Mouse (Mus musculus): ENCODE results near the gene Gpr142.

Gene Gpr142

DNA sequence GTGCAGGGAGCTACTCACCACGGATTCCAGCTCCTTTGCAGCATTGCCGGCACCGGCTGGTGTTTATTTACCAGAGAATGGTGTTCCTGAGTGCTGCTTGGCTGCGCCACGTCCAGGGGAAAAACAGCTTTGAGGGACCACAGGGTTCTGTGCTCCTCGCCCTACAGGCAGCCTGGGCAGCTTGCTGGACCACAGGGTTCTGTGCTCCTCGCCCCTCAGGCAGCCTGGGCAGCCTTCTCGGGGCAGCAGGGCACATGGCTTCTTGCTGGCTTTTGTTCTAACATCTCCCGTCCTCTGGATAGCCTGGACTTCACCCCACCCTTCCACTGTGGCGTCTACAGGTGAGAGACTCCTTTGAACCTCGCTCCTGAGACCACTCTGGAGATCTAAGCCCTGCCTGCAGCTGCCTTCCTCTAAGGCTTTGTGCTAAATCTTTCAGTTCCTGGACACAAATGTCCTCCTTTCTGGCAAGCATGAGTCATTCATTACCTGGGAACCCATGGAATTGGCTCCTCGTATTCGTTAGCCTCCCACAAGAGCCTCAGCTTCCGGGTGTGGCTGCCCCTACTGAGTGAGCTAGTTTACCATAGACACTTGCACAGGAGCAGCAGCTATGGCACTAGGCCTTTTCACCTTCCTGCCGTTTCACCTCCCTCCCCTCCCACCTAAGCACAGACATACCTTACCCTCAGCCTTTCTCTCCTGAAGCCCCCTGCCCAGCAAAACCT is 4.0 kb downstream of the Gpr142 start:
- no peak for DNase-seq

GRCm38 (mm10) chr11:114803990-114804389 is 5.3 kb downstream of the Gpr142 start:
- no peak for DNase-seq

GRCm38 (mm10) chr11:114807025-114807424 is 8.3 kb downstream of the Gpr142 start:
- DNase-seq = no peak

DNA sequence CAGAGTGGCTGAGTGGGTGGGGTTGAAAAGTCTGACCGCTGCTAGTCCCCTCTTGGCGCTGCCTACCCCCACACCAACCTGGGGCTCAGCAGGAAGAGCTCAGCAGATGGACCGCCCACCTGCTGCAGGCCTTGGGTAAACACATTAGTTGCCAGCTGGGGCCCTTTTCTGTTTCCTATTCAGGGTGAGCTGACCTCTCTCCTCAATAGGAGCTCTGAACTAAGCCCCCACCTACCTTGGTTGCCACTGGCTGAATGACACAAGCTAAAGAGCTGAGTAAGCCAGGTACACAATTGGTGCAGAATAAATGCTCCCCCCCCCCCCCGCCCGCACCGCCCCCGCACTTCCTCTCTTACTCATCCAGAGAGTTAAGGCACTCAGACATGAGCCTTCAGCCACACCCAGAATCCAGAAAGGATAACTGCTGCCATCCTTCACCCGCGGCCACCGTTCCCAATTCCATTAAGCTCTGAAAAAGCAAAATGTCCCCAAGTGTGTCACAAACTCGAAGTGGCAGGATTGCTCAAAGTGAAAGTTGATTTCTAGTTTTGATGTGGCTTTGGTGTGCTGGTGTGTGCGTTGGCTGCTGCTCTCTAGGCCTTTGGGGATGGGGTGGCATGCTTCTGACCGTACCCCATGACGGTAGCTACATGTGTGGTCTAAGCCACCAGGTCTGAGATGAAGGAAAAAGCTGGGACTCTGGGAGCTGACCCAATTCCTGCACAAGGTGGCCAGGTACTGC is 9.1 kb downstream of the Gpr142 start:
- no peak for DNase-seq

DNA sequence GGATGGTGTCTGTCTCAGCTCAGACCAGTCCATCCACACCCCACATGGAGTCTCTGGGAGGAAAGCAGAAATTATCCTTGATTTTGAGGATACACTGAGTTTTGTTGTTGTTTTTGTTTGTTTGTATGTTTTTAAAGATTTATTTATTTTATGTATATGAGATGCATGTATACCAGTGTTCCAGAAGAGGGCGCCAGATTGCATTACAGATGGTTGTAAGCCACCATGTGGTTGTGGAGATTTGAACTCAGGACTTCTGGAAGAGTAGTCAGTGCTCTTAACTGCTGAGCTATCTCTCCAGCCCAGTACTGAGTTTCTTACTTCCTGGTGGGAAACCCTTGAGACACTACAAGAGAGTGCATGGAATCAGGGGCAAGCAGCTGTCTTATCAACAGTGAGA is 10.6 kb downstream of the Gpr142 start:
- DNase-seq = no peak

DNA sequence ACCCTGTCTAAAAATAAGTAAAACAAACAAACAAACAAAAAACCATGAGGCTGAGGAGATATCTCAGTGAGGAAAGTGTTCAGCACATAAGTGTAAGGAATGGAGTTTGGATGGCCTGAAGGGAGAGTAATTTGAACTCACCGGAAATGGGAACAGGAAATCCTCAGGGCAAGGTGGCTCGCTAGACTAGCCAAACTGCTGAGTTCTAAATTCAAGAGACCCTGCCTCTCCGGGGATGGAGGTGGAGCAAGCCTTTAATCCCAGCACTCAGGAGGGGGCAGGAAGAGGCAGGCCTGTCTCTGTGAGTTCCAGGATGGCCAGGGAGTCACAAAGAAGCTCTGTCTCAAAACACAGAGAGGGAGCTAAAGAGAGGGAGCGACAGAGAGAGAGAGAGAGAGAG is 11.6 kb downstream of the Gpr142 start:
- no peak for DNase-seq

- peak; percentile 74 to 92 for DNase-seq
Measured at GRCm38 (mm10) chr11:114812731-114813240, 14.1 kb downstream of the Gpr142 start.

DNA sequence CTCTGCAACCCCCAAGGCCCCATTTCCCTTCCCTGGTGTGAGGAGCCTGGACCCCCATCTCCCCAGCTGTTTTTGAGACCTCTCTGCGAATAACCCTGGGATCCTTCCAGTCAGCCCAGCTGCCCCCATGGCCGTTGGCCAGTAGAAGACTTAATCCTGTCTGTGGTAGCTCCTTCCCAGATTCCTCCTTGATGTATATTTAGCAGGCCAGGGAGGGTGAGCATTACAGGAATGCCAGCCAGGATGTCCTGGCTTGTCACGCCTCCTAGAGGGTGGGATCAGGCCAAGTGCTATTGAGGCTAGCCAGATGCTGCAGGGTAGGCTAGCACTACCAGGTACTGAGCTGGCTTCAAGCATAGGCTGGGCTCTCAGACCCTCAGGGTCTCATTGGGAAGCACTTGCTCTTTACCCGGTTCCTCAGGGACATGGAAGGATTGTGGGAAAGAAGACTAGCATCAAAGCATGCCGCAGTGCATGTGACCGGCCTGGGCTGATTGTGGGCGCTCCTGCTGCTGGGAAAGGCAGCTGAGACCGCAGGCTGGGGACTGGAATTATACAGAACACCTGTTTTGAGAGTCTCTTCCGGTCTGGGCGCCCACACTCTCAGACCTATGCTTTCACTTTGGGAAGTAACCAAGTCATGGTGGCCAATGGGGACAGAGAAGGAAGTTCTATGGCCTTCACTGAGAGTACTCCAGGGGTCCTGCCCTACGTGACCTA is 16.3 kb downstream of the Gpr142 start:
- DNase-seq = no peak

GRCm38 (mm10) chr11:114816934-114817333 is 18.2 kb downstream of the Gpr142 start:
- DNase-seq = no peak

- DNase-seq = no peak
Measured at GRCm38 (mm10) chr11:114818185-114818584, 19.5 kb downstream of the Gpr142 start.

DNA sequence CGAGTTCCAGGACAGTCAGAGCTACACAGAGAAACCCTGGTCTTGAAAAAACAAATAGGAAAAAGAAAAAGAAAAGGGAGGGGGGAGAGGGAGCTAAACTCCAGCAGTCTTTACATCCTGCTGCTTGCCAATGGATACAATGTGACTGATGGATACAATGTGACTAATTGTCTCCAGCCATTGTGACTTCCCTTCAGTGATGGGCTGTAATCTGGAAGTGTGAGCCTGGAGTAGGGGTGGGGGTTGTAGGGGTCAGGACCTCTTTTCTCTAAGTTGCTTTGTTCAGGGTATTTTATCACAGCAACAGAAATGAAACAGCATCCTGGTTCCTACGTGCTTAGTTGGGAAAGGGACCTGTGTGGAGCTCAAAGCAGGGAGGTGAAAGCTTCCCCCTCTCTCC is 20.4 kb downstream of the Gpr142 start:
- no peak for DNase-seq

GRCm38 (mm10) chr11:114820444-114820843 is 21.7 kb downstream of the Gpr142 start:
- no peak for DNase-seq

GRCm38 (mm10) chr11:114821325-114821724 is 22.6 kb downstream of the Gpr142 start:
- DNase-seq = no peak

DNA sequence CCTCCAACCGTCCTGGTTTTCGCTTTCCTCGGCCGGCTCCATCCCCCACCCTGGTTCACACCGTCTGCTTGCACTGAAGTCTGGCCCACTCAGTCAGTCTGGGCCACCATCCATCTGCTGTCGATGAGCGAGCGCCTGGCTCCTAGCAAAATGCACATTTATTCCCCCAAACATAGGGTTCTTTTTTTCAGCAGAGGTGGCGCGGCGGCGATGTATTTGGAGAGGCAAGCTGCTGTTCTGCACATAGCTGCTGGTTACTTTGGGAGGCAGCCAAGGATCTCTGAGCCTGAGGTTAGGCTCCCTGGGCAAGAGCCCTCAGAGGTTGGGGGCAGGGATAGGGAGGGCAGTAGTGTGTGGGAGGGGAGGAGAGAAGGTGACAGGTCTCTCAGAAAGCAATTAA is 24.0 kb downstream of the Gpr142 start:
- DNase-seq = no peak

GRCm38 (mm10) chr11:114823199-114823725 is 24.5 kb downstream of the Gpr142 start:
- DNase-seq = no peak

GRCm38 (mm10) chr11:114826686-114827085 is 28.0 kb downstream of the Gpr142 start:
- no peak for DNase-seq

- DNase-seq = no peak
Measured at GRCm38 (mm10) chr11:114829499-114830432, 31.0 kb downstream of the Gpr142 start.

GRCm38 (mm10) chr11:114830433-114830773 is 31.7 kb downstream of the Gpr142 start:
- DNase-seq = no peak

- no peak for DNase-seq
Measured at GRCm38 (mm10) chr11:114833166-114833565, 34.4 kb downstream of the Gpr142 start.

GRCm38 (mm10) chr11:114843818-114844463 is 45.2 kb downstream of the Gpr142 start:
- no peak for DNase-seq

DNA sequence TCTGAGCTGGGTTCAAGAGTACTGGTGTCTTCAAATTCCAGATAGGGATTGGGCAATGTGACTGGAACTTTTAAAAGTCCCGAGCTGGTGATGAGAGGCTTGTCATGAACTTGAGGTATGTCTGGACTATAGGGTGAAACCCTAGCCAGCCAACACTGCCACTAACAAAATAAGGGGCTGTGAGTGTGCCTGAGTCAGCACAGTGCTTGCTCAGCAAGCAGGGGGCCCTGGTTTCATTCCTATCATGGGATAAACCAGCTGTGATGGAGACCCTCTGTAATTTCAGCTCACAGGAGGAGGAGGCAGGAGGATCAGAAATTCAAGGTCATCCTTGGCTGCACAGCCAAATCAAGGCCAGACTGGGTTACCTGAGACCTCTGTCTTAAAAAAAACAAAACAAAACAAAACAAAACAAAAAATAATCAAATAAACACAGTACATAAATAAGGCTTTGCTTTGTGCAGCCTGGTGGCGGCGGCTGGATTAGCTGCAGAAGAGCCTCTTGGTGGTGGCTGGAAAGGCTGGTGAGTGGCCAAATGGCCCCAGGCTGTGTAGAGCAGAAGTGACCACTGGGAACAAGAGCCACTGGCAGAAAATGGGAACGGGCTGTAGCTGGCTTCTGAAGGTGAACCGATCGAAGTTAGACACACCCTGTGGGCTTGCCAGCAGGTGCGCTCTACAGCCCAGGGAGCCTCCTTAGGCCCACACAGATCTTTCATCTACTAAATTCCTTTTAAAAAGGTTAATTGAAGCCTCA is 45.9 kb downstream of the Gpr142 start:
- no peak for DNase-seq

Measured in spleen, adult 18-20 months (tissue).